Mouse (Mus musculus) kidney, postnatal 36 days (tissue): ENCODE measurements around the gene Shroom3.

Experiments used
- DNase-seq, 2 experiments: peaks; one replicate each; pipeline ENCODE4 v3.0.0; 2021 to 2022; ENCODE audit warnings: mixed read lengths in 2 of 2

Shroom3 gene

DNA sequence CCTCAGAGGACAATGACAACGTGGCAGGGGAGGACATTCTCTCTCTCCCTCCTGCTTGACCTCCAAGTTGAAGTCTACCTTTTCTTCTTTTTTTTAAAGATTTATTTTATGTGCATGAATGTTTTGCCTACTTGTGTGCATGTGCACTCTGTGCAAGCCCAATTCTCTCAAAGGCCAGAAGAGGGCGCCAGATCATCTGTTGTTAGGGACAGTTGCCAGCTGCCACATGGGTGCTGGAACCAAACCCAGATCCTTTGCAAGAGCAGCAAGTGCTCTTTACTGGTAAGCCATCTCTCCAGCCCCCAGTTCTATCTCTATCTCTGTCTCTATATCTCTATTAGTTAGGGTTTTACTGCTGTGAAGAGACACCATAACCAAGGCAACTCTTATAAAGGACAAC lies 300.7 kb downstream of the Shroom3 start:
- DNase-seq = peak in 1 of 2 experiments; percentile 41

DNA sequence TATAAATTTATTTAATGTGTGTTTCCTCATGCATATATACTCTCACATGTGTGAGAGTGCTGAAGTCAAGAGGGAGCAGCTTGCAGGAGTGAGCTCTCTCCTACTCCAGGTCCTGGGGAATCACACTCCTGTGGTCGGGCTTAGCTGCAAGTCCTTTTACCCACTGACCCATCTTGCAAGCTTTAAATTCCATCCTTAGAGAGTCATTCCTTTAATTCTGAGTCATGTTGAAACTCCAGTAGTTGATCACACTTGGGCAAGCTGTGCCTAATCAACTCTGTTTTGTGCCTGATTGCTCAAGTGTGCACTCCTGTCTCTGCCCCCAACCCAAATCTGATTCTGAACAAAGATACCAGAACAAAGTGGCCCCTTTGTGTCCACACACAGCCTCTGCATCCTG lies 301.5 kb downstream of the Shroom3 start:
- DNase-seq = no peak

DNA sequence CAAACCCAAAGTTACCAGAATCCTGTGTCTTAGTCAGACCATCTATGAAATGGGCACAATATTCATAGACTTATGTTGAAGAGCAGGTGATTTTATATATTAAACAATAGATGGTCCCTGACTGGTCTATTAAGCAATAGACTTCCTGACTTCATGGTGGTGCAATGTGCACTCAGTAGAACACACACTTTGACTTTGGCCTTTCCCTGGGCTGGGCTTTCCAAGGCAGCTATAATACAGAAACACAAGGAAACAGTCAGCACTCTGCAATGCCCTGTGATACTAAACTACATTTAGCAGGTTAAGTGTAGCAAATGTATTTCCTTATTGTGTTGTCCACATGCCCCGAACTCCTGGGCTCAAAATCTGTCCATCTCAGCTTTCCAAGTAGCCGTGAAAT lies 302.2 kb downstream of the Shroom3 start:
- no peak for DNase-seq

DNA sequence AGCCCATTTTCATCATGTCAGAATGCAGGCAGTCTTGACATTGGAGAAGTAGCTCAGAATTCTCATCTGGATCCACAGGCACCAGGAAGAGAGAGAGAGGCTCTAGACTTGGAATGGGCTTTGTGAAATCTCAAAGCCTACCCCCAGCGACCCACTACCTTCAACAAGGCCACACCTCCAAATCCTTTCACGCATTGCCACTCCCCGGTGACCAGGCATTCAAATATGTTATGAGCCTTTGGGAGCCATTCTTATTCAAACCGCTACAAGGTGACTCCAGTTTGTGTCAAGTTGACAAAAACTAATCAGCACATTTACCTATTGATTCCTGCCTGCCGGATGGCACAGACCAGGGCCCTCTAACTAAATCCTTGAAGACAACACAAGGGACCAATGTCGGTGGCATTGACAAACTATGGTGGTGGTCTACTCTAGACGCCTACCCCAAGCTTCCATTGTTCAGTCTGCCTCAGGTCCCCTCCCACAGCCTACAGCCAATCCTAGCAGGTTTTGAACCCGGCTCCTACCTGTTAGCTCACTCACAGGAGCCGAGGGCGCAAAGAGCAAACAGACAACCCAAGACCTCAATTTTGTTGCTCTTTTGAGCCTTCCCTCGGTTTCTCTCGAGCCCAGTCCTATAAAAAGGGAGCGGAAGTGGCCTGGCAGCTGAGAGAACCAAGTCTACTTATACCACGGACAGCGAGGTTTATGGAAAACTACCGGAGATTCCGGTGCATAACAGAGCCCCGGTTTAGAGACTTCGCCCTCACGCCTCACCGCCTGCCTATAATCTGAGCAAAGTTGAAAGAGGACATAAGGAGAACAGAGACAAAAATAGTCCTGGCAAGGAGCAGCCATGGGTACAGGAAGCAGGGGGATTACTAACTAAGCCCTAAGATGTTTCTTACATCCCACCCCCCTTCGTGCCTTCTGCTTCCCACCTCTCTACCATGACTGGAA lies 303.7 kb downstream of the Shroom3 start:
- peak; percentile 30 to 35 for DNase-seq

DNA sequence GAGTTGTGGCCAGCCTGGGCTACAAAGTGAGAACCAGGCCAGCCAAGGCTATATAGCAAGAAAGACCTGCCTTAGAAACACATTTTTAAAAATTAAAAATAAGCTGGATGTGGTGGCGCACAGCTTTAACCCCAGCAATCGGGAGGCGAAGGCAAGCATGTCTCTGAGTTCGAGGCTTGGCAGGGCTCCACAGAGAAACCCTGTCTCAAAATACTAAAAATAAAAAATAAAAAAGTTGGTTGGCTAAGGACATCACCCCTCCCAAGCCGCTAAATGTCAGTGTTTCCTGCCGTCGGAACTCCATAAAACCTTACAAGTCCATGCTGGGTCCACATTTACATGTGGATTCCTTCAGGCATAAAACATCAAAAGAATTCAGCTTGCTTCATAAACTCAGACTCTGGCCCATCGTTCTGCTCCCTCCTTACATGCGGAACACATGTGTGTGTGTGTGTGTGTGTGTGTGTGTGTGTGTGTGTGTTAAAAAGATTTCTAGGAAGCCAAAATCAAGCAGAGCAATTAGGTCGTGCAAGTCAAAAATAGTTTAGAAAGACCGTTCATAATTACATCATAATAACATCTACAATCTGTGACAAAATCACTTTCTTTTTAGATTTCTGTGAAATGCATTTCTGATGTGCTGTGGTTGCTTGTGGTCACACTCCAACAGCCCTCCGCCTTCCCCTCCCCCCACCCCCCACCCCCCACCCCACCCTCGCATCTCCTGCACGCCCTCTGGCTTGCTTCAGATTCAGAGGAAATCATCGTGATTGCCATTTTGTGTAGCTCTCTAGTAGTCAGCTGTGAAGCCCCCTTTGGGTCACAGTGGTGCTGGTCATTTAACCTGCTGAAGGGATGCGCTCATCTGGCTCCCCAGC lies 304.9 kb downstream of the Shroom3 start:
- no peak for DNase-seq

DNA sequence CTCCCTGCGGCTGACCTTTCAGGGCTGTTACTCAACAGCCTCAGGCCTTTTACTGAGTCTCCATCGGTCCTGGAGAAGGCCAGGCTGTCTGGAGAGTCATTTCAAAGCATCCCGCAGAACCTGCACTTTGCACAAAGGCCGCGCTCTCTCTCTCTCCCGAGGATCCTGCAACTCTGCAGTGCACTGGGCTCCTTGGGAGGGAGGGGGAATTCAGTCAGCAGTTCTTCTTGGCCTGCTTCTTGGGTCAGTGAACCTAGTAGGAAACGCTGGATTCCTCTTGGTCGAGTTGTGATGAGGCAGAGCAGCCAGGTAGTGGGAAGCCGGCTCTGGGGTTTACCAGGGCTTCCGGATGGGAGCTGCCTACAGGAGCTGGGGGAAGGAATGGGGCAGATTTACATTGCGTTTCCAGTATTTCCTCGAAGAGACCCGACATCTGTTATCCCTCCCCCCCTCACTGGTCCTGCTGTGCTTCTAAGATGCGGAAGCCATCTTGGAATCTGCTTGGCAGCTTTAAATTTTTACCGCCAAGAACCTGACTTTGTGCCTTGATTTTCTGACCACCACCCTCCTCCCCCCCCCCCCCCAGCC lies 305.6 kb downstream of the Shroom3 start:
- peak; percentile 64 to 67 for DNase-seq

DNA sequence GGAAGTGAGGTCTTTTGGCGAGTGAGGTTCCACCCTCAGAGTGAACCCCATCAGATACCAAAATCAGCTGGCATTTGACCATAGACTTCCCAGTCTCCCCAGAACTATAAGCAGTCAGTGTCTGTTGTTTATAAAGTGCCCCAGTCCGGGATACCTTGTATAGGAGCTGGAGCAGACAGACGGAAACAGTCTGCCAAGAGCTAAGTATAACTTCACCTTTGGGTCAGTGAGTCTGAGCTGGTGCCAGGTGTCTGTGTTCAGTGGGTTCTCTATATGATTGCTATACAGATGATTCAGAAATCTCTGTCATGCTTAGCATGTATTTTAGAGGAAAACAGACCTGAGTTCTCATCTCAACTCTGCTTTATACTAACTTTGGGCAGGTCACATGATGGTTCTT lies 308.9 kb downstream of the Shroom3 start:
- DNase-seq = no peak

DNA sequence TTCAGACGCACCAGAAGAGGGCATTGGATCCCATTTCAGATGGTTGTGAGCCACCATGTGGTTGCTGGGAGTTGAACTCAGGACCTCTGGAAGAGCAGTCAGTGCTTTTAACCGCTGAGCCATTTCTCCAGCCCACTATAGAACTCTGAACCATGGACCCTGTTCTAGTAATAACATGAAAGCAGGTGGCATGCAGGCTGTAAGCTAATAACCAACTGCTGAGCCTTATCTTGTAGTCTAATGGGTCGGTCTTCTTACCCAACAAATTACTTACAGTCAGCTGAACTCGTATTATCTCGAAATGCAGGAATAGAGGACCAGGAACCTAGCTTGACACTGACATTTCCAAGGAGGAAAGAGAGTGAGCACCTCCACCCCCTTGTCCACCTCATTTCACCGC lies 311.1 kb downstream of the Shroom3 start:
- DNase-seq = no peak

DNA sequence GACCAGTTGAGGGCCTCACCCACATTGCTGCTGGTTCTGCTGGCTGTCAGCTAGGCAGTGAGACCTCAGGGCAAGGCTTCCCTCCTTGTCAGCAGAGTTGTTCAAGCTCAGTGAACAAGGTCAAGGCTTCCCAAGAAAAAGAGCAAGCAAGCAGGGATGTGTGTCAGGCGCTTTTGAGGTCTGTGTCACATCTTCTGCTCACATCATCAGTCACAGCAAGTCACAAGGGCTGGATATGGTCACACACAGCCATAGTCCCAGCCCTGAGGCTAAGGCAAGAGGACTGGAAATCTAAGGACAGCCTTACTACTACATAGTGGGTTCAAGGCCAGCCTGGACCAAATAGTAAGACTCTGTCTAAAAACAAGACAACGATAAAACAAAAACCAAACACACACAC lies 311.6 kb downstream of the Shroom3 start:
- DNase-seq = no peak

DNA sequence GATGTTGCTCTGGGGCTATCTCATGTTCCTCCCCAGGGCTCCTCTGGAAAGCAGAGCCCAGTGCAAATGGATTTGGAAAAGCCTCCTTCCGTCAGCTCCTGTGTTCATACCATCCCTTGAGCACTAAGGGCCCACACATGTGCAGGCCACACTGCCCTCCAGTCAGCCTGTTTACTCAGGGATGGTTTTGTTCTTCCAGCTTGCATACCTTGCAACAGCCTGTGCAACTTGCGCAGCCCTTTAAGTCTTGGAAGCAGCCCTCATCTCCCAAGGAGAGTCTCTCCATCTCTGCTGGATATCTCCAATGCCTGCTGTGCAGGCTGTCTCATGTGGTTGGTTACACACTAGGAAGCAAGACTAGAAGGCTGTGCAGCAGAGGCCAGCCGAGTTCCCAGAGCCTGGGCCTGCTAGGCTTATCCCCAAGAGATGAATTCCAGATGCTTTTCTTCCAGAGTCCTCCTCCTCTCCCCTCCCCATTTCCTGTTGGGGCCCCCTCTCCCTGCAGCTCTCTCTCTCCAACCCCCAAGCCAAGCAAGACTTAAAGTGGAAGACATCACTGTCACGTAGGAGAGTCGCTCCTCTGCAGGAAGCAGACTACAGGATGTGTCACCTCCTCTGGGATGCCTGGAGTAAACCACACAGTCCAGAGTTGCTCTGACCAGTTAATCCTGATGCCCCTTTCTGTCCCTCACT lies 314.3 kb downstream of the Shroom3 start:
- DNase-seq = peak; percentile 38 to 47

DNA sequence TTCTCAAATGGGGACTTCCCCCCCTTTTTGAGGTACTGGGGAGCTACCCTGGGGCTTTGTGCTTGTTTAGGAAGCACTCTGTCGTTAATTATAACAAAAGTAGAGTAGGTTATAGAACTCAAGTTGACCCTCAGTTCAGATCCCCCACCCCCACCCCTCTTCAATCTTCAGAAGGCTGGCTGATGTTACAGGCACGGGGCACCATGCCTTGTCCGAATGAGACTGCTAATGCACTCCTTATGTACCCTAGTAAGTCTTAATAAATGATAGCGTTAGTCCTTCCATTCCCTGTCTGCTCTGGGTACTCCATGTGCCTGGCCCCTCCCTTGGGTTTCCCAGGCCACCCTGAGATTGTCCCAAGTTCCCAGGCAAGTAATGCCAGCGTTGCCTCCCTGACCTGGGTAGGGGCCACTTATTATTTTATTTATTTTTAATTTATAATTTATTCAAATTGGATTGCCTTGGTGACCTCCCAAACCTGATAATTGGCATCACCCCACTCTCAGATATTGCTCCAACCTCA lies 315.3 kb downstream of the Shroom3 start:
- DNase-seq = no peak

DNA sequence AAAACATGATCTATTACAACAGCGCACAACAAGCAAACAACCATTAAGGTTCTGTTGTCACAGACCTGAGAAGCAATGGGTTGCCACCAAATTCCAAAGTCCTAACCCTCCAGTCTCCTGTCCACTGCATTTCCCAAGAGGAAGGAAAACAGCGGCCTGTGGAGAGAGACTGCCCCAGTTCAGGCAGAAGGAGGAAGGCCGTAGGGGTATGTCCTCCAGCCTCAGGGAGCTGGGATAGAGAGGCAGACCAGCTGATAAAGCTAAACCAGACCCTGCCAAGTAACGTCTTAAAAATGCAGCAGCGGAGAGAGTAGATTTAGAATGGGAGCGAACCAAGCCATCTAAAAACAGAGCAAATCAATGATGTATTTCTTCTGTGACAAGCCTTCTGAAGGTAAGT lies 316.8 kb downstream of the Shroom3 start:
- no peak for DNase-seq

DNA sequence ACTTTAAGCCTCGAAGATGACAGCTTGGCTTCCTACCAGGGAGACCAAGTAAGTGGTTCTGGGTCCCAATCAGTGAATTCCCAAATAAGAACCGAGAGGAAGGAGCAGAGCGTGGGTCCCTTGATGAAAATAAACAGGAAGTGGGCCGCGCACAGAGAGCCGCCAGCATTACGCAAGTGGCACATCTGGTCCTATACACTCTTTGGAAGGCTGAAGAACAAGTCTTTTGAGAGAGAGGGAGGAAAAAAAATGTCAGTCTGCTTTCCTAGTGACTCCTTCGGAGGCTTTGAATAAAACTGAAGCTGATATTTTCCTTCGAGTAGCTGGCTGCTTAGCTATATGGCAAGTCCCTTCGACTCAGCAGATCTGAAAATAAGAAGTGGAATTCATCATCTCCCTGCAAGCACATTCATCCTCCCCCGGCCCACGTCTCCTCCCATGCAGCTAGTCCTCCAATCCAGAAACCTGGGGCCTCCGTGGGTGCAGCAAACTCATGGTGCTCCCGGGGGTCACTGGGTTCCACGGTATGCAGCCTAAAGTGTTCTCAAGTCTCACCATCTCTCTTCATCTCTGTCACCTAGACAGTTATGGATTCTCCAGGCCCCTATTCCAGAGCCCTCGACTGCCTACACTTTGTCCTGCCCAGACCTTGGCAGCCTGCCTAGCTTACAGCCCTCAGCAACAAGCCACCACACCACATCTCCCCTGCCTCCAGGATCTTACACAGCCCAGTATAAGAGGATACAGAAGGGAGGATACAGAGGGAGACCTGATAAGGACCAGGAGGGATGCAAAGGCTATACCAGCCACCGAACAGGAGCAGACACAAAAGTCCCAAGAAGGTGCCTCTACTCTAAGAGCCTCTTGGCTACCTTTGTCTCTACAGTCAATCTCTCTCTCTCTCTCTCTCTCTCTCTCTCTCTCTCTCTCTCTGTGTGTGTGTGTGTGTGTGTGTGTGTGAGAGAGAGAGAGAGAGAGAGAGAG lies 317.8 kb downstream of the Shroom3 start:
- peak; percentile 53 to 66 for DNase-seq

DNA sequence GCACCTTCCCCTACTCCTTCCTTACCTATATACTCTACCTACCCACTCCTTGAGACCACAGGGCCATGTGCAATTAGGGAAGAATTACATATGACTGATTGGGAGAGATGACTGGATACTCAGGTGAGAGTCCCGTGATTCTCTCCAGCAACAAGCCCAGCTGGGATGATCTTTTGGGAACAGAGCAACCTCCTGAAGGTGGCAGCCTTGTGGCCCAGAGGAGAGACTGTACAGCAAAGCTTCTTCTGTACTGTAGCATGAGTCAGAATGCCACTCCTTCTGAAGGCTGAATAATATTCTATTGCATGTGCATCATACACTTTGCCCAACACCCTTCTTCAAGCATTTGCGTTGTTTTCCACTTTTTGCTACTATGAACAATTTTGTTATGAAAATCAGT lies 319.4 kb downstream of the Shroom3 start:
- no peak for DNase-seq

DNA sequence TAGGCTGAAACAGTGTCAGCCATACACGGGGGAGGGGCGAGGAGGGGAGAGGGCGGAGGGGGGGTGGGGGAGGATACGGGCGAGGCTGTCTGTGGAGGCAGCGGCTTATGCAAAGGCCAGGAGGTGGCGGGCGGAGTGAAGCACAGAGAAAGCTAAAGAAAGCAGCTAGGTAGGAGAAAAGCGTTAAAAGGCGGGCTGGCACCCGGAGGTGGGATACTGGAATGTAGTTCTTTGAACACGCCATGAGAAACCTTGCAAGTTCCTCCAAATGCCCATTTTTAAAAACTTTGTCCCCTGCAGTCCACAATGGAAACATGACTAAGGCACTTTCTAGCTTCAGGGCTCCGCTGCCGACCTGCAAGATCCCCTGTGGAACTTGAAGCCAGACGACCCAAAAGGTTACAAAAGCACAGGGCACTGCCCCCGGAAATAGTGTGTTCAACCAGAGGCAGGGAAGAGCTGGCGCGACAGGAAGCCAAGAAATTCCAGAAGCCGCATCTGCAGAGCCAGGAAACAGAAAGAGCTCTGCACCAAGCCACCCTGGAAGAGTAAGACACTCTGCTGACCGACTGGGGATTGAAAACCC lies 322.1 kb downstream of the Shroom3 start:
- DNase-seq = peak; percentile 80 to 84

DNA sequence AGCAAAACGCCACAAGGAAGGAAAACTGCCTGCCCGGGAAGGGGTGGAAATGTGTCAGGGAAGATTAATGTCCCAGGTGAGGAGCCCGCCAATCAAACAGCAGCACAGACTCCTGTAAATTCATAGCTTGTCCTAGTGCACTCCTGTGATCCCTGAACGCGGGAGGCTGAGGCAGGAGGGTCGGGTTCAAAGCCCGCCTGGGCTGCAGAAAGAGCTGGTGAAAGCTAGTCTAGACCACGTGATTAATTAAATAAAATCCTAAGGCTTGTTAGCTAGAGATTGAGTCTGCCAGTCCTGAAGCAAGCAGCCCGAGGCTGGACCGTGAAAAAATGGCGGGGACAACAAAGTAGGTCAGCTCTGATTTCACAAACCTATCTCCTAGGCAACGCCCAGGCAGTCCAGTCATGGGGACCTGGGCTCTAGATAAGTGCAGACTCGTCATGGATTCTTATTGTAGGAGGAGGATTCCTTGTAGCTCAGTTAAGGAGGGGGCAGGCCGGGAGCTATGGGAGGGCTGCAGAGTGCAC lies 322.6 kb downstream of the Shroom3 start:
- peak in 1 of 2 experiments; percentile 44 for DNase-seq

DNA sequence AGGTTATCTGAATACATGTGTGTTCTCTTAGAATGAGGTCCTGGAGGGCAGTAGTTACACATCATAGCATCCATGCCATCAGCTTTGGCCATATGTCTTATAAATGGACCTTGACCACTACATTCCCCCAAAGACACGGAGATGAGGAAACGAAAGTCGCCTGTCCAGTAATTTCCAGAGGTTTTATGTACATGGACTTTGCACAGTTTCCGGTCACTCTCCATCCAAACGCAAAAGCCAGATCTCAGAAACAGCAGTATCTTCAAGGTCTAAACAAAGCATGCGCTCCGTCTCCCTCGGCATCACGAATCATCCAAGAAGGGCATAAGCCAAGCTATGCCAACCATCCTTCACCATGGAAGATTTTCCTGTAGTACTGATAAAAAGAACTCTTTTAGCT lies 325.0 kb downstream of the Shroom3 start:
- no peak for DNase-seq
